Mouse (Mus musculus) neural tube, postnatal 0 days (tissue): ENCODE data around the gene Btbd8. TPM values are rescaled to one million over a fixed set of nuclear protein-coding genes. Genes with fewer than 3 reads are reported as not detected.

Source experiments
- polyA plus RNA-seq: library from polyadenylated mRNA; unstranded; fragments of >200 nt; fragmentation: Nextera tagmentation; extraction: Ambion mirVana; gene quantifications from 2 replicates; pipeline ENCODE4 v1.2.1, GENCODE M21; 2015

Btbd8 gene
- 23.2 and 23.9 TPM in 2 replicates for polyA plus RNA-seq

DNA sequence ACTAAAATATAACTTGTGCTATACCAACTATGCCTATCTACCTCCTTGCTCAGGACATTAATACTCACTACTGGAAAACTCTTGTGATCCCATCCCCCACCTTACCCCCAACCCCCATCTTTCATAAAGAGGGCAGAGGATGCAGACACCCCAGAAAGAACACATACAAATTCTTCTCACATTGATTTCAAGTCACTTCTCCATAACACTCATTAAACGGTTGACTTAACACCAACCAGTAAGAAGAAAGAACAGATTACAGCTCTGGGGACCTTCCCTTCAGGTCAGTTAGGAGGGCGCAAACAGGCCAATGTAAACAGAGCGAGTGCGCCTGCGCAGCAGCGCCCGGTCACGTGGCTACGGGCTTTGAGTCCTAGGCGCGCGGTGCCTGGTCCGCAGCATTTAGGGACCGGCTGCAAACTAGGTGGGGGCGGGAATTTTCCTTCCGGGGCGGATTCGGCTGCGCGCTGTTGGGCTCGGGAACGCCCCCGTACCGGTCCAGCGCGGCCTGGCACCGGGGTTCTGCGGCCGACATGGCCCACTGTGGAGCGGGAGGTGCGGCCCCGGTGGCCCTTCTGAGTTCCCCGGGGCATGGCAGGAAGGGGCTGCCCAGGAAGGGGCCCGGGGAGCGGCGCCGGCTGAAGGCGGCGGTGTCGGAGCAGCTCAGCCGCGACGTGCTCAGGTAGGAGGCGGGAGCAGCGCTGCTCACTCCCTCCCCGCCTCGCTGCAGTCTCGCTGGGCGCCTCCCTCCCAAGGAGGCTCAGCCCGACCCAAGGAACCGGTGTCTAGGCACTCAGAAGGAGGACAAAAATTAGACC lies at the start of gene Btbd8:
Gene Btbd8 (plus strand): TSS at position 534 of the 818 bp plus-strand sequence.

DNA sequence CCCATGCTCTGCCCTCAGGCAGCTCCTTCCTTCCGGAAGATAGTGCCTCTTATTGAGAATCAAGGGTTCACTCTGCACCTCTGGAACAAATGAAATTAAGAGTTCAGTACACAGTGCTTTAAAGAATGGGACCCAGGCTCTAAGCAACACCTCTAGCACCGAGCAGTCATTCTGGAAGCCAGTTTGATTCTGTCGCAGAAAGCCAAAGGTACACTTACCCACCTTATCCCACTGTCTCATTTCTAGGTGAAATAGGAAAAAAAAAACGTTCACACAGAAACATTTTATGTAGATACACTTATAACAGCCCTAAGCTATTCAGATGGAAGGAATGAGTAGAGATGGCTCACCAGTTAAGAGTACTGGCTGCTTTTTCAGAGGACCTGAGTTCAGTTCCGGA lies 35.4 kb upstream of the Btbd8 start, which contains the start of gene Ephx4:
Gene Ephx4 (plus strand): TSS at position 301 of the 400 bp plus-strand sequence.

DNA sequence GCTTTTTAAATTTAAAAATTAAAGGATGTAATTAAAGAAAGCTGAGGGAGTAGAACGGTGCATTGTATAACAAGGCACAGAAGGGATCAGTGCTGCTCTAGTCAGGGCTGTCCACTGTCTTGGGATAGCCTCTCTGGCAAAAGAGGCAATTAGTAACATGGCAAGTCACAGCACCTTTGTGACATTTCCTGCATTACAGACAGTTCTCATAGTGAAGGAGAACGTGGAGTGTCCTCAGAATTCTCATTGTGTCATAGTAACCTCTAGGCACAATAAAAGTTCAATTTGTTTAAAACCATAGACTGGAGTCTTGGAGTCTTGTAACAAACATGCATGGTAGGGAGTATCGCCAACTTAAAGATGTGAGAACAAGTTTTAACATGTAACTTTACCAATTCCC lies 6.5 kb upstream of the Btbd8 start, which contains the start of gene Lpcat2b:
Gene Lpcat2b (plus strand): TSS at position 301 of the 400 bp plus-strand sequence.

DNA sequence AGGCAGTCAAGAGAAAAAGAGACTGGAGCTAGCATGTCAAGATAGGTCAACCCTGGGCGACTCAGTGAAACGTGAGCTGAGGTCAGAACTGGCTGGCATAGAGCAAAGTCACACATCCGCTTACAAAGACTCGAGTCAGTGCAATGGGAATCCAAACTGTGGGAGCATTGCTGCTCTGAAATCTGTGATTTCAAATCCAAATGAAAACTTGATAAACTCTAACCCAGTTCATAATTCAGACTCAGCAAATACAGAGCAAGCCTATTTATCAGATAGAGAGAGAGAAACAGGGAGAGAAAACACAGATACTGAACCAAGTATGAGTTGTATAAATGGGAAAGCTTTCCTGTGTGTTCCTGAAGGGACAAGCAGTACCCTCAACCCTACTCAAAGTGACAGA lies 69.5 kb downstream of the Btbd8 start, which contains the start of gene Gm42669:
Gene Gm42669 (plus strand): TSS at position 301 of the 400 bp plus-strand sequence.

DNA sequence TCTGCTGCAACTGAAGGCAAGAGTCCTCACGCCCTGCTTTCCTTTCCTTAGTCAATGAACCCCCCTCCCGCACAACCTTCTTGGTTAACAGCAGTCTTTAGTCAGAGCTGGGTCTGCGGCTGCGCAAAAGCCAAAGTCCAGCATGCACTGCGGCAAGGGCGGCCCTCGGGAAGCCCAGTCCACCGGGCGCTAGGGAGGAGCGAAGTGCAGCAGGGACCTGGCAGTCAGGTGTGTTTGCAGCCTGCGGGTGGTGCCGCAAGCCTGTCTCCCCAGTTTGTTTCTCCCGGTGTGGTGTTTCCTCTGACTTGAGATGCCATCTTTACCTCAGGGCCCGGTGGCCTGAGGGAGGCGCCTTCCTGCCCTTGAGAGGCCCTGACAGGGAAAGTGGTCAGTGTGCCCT lies 96.8 kb downstream of the Btbd8 start, which contains the start of gene 1700028K03Rik:
Gene 1700028K03Rik (plus strand): TSS at position 129 of the 400 bp plus-strand sequence.

Other genes starting within 250 kb of the Btbd8 start
- gene Tgfbr3, start 148.4 kb upstream of the Btbd8 start, polyA plus RNA-seq = 6.2 and 7.3 TPM in 2 replicates
- 5.8 and 6.0 TPM in 2 replicates for gene Brdt, start 106.8 kb upstream of the Btbd8 start, polyA plus RNA-seq
- 6.1 and 7.8 TPM in 2 replicates for gene Ephx4, start 35.3 kb upstream of the Btbd8 start, polyA plus RNA-seq
- gene Lpcat2b, start 6.4 kb upstream of the Btbd8 start, polyA plus RNA-seq = not detected in 2 replicates
- gene Gm42669, start 69.6 kb downstream of the Btbd8 start, polyA plus RNA-seq = 0.43 and 0.48 TPM in 2 replicates
- gene 1700028K03Rik, start 96.7 kb downstream of the Btbd8 start, polyA plus RNA-seq = 0.17 and 0.21 TPM in 2 replicates
- 20.3 and 21.7 TPM in 2 replicates for gene Rpap2, start 159.4 kb downstream of the Btbd8 start, polyA plus RNA-seq
- gene Glmn, start 159.9 kb downstream of the Btbd8 start, polyA plus RNA-seq = 28.7 and 36.0 TPM in 2 replicates